Mouse (Mus musculus) bone marrow, adult 2 months (tissue): Measurements from ENCODE around the gene Sept9.

Experiments used
- CTCF ChIP-seq: fragments of 200-500 bp; IDR thresholded peaks from 2 replicates; pipeline ENCODE4 v1.5.1; 2011; ENCODE audit warnings: low read length, control low read depth; ENCODE audit not compliant: control insufficient read depth, insufficient read depth
- POLR2A ChIP-seq: fragments of 200-500 bp; IDR thresholded peaks from 2 replicates; pipeline ENCODE4 v1.6.1; 2011; ENCODE audit warnings: low read depth, mild to moderate bottlenecking, control low read depth, low read length, borderline replicate concordance; ENCODE audit not compliant: control insufficient read depth

- TF ChIP-seq CTCF (no peak), POLR2A (no peak)
These were observed 124.6 kb downstream of the Sept9 start for GRCm38 (mm10) chr11:117323976-117324574.
